Mouse (Mus musculus) lung, embryonic 15.5 days (tissue): ENCODE results near the gene Rad9a. TPM values are rescaled to one million over a fixed set of nuclear protein-coding genes. Genes with fewer than 3 reads are reported as not detected.
A peak's percentile ranks its signal among the peaks of the same experiment; 100 is the strongest.

Experiments
- ATAC-seq: fragments of 200-750 bp; cut with Nextera tagmentation; 2 replicates; pipeline ENCODE4 v1.8.0; 2017; ENCODE audit warnings: moderate number of reproducible peaks, borderline replicate concordance; ENCODE audit not compliant: low FRiP score, low TSS enrichment; ENCODE audit errors: extremely low read depth
- H3K27ac ChIP-seq: fragments of 300-500 bp; sonication (generic); 2 replicates; pipeline ENCODE4 v1.5.1; 2015; ENCODE audit warnings: moderate library complexity, mild to moderate bottlenecking, inconsistent platforms
- H3K27me3 ChIP-seq: fragments of 300-500 bp; sonication (generic); 2 replicates; pipeline ENCODE4 v1.6.1; 2015; ENCODE audit warnings: inconsistent platforms
- H3K36me3 ChIP-seq: fragments of 300-500 bp; sonication (generic); 2 replicates; pipeline ENCODE4 v1.6.1; 2015; ENCODE audit warnings: inconsistent platforms
- H3K4me1 ChIP-seq: fragments of 300-500 bp; sonication (generic); 2 replicates; pipeline ENCODE4 v1.6.1; 2015; ENCODE audit warnings: inconsistent platforms
- H3K4me2 ChIP-seq: fragments of 300-500 bp; sonication (generic); 2 replicates; pipeline ENCODE4 v1.6.1; 2015; ENCODE audit warnings: inconsistent platforms, mild to moderate bottlenecking, moderate library complexity
- H3K4me3 ChIP-seq: fragments of 300-500 bp; sonication (generic); 2 replicates; pipeline ENCODE4 v1.5.1; 2015; ENCODE audit warnings: mild to moderate bottlenecking, inconsistent platforms
- H3K9ac ChIP-seq: fragments of 300-500 bp; sonication (generic); 2 replicates; pipeline ENCODE4 v1.6.1; 2015; ENCODE audit warnings: inconsistent platforms
- H3K9me3 ChIP-seq: fragments of 300-500 bp; sonication (generic); 2 replicates; pipeline ENCODE4 v1.6.1; 2016; ENCODE audit warnings: inconsistent platforms
- WGBS: fragments of 180-500 bp; shearing (Covaris S2); methylation state at CpG from one replicate; pipeline ENCODE4 v1.1.7; 2015; 5-methylcytosine and 5-hydroxymethylcytosine counted together
- polyA plus RNA-seq: library from polyadenylated mRNA; unstranded; fragments of >200 nt; fragmentation: Nextera tagmentation; extraction: Ambion mirVana; gene quantifications from 2 replicates; pipeline ENCODE4 v1.2.1, GENCODE M21; 2015

Rad9a gene
- polyA plus RNA-seq, 1 experiment from 2014 or later, result 34.7 TPM

DNA sequence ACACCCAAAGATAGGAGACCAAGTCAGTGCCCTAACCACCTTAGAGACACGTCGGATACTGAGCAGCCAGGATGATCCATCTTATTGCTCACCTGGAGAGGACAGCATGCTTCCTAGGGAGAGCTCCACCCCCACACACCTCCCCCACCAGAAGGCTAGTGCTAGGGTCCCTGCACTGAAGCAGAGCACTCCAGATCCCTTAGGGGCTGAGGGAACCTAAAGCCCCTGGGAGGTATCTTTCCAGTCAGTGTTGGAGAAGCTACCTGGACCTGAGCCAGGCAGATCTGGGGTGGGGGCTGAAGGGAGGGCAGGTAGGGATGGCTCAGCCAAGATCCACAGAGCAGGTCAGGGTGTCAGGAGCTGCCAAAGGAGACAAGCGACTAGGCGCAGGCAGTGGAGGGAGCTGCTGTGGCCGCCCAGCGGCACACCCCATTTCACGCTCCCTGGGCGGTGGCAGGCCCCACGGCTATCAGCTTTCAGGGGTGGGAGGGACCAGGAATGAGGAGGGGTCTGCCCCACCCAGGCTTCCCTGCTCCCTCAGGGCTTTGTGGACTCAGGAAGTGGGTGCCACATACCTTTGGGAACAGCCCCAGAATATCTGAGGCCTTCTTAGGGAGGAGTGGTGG, 28.1 kb upstream of the Rad9a start:
- WGBS, result 31% methylated on average over 9 of the region's 9 CpGs
- peaks cover 25% of the 10 kb centered on the region for H3K4me1 ChIP-seq
- ATAC-seq, result no peak; the same call in 1 of the 2 replicates
- H3K27me3 ChIP-seq, result peaks cover 14% of the 10 kb centered on the region; the same call in 1 of the 2 replicates
- H3K9me3 ChIP-seq, result no peaks in the 10 kb centered on the region
- H3K27ac ChIP-seq, result no peak overlapping the region
- H3K36me3 ChIP-seq, result no peaks in the 10 kb centered on the region
- no peak overlapping the region for H3K9ac ChIP-seq
- H3K4me3 ChIP-seq, result no peak overlapping the region
- no peak overlapping the region for H3K4me2 ChIP-seq

DNA sequence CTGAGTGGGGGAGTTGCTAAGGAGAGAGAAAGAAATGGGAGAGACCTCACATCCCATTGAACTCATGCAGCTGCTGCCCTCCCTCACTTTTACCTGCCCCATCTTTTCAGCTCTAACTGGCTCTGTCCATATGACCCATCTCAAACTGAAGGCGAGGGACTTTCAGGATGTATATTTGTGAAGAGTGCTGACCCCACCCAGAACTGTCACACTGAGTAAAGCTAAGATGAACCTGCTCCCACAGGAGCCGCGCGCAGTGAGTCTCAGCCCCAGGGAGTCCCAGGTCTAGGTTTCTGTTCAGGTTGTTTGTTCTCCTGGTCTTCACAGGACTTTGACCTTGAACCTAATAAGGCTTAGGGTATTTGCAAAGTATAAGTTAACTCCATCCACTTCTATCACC, 27.4 kb upstream of the Rad9a start:
- H3K27ac ChIP-seq, result no peak overlapping the region

DNA sequence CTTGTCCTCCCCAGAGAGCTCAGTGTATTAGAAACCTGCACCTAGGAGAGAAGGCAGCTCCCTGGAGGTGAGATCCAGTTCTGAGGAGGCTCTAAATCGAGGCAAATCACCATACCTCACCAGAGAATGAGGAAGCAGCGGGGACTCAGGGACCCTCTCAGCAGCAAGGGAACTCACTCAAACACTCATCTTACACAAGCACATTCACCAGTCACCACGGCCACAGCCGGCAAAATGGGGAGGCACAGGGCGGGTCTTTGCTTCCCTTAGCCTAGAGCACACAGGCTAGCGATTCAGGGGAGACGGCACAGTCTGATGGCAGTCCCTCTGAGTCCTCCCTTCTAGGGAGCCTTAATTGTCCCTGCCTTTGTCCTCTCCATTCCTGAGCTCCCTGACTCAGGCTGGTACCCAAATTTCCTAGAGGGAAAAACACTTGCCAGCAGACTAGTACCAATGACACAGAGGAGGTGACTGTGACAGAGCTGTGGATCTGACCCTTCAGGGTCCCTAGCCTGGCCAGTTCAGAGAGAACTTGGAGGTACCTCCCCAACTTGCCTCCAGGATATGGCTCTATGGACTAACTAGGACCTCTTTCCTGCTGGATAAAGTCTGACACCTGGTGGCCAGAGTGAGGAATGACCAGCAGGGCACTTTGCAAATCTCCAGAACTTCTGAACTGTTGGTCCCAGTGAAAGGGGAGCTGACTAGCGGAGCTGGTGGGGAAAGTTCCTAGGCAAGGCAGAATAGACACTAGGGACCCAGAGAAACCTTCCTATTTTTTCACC, 26.6 kb upstream of the Rad9a start:
- peaks cover 25% of the 10 kb centered on the region for H3K4me1 ChIP-seq
- no peaks in the 10 kb centered on the region for H3K36me3 ChIP-seq
- ATAC-seq, result no peak
- no peak overlapping the region for H3K9ac ChIP-seq
- no peaks in the 10 kb centered on the region for H3K9me3 ChIP-seq
- peaks cover 14% of the 10 kb centered on the region; the same call in 1 of the 2 replicates for H3K27me3 ChIP-seq
- WGBS, result 9% methylated on average over 8 of the region's 8 CpGs
- H3K27ac ChIP-seq, result 0 out of 2 replicates have a peak overlapping the region, but pooled peaks have one; percentile 18
- no peak overlapping the region for H3K4me2 ChIP-seq
- no peak overlapping the region for H3K4me3 ChIP-seq

More for the DNA sequence above, 27.4 kb upstream of the Rad9a start:
- H3K4me3 ChIP-seq, result no peak overlapping the region
- H3K9me3 ChIP-seq, result no peaks in the 10 kb centered on the region
- H3K9ac ChIP-seq, result no peak overlapping the region
- peaks cover 14% of the 10 kb centered on the region; the same call in 1 of the 2 replicates for H3K27me3 ChIP-seq
- H3K36me3 ChIP-seq, result no peaks in the 10 kb centered on the region
- 64% methylated on average over 4 of the region's 4 CpGs for WGBS
- no peak overlapping the region for H3K4me2 ChIP-seq
- no peak for ATAC-seq
- peaks cover 25% of the 10 kb centered on the region for H3K4me1 ChIP-seq

DNA sequence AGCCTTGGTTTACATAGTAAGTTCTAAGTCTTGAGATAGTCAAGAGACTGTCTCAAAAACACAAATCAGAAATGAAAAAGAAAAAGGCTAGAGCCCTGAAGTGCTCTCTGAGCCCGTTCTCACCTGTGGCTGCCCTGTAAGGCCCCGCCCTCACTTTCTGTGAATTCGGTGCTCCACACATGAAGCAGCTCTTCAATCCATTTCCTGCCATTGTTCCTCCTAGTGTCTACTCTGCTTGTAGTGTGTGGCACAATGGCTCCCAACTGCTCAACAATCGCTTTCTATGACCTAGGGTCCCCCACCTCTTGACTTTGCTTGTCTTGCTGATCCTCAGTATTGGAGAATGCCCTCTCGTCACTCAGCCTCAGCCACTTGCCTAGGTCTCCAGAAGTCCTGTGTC, 26.0 kb upstream of the Rad9a start:
- H3K4me2 ChIP-seq, result no peak overlapping the region
- WGBS, result 57% methylated on average over 5 of the region's 5 CpGs
- H3K4me1 ChIP-seq, result peaks cover 23% of the 10 kb centered on the region
- H3K36me3 ChIP-seq, result no peaks in the 10 kb centered on the region
- no peaks in the 10 kb centered on the region for H3K9me3 ChIP-seq
- H3K27me3 ChIP-seq, result peaks cover 14% of the 10 kb centered on the region; the same call in 1 of the 2 replicates
- 0 out of 2 replicates have a peak overlapping the region, but pooled peaks have one; percentile 18 for H3K27ac ChIP-seq
- ATAC-seq, result no peak
- H3K4me3 ChIP-seq, result no peak overlapping the region
- no peak overlapping the region for H3K9ac ChIP-seq

DNA sequence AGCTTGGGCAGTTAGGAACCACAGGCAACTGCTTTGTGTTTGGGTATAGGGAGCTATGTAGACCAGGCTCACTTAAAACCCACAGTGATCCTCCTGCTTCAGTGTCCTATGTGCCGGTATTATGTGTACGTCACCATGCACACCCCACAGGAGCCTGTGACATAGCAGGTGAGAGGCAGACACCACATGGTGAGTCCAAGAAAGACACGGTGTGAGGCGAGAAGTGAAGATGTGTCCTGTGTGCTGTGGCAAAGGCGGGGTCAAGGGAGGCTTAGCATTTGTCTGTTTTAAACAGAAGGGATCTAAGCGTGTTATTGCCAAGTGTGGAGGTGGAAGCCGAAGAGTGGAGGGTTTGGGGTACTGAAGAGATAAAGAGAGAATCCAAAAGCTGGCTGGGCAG, 25.3 kb upstream of the Rad9a start:
- Histone ChIP-seq H3K27ac (no peak overlapping the region), H3K9me3 (no peaks in the 10 kb centered on the region), H3K4me2 (no peak overlapping the region), H3K4me1 (peaks cover 26% of the 10 kb centered on the region), H3K4me3 (no peak overlapping the region), H3K36me3 (no peaks in the 10 kb centered on the region), H3K9ac (no peak overlapping the region), H3K27me3 (peaks cover 14% of the 10 kb centered on the region; the same call in 1 of the 2 replicates)
- no peak for ATAC-seq
- whole genome bisulfite sequencing, result 83% methylated on average over 7 of the region's 7 CpGs

DNA sequence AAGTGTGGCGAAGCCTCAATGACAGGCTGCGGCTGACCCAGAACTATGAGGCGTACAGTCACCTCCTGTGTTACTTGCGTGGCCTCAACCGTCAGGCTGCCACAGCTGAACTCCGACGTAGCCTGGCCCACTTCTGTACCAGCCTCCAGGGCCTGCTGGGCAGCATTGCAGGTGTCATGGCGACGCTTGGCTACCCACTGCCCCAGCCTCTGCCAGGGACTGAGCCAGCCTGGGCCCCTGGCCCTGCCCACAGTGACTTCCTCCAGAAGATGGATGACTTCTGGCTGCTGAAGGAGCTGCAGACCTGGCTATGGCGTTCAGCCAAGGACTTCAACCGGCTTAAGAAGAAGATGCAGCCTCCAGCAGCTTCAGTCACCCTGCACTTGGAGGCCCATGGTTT, 20.7 kb upstream of the Rad9a start:
- 55% methylated on average over 11 of the region's 11 CpGs for WGBS
- Histone ChIP-seq H3K4me3 (no peak overlapping the region), H3K27ac (0 out of 2 replicates have a peak overlapping the region, but pooled peaks have one; percentile 58), H3K4me1 (peaks cover 43% of the 10 kb centered on the region), H3K27me3 (no peaks in the 10 kb centered on the region), H3K36me3 (no peaks in the 10 kb centered on the region), H3K9me3 (no peaks in the 10 kb centered on the region), H3K4me2 (no peak overlapping the region), H3K9ac (no peak overlapping the region)
- ATAC-seq, result no peak

DNA sequence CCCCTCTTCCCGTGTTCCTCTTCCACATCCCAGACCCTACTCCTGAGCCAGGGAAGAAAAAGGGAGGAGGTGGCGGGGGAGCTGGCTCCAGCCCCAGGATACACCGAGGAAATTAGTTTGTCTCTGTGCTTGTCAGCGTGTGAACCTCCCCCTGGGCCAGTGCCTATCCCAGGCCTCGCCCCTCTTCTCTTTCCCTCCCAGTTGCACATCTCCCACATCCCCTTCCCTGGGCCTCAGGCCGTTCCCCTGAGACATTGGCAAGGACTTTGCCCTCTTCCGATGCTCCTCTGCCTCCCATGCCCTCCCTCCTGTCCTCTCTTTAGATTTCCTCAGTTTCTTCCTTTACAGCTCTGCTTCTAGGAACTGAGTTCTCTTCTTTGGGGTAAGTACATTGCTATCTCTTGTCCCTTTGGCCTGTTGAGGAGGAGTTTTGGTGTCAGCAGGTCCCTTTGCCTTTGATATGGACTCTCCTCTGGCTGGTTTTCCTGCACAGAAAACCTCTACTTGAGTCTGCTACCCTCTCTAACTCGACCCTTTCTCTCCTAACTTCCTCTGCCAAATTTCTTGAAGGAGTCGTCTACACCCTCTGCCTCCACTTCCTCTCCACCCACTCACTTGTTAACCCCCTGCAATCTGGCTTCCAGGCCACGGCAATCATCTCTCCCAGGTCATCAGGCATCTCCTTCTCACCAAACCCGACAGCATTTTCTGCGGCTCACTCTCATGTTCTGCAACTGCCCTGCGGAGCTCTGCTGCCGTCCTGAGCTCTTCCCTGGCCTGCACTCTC, 19.7 kb upstream of the Rad9a start:
- 25% methylated on average over 14 of the region's 14 CpGs for WGBS
- H3K9me3 ChIP-seq, result no peaks in the 10 kb centered on the region
- H3K9ac ChIP-seq, result no peak overlapping the region; the same call in 1 of the 2 replicates
- no peaks in the 10 kb centered on the region for H3K36me3 ChIP-seq
- no peaks in the 10 kb centered on the region for H3K27me3 ChIP-seq
- peak overlapping the region; percentile 58 for H3K27ac ChIP-seq
- H3K4me1 ChIP-seq, result peaks cover 52% of the 10 kb centered on the region
- no peak overlapping the region for H3K4me3 ChIP-seq
- H3K4me2 ChIP-seq, result peak overlapping the region; percentile 25
- ATAC-seq, result peak; percentile 32; the same call in 1 of the 2 replicates

DNA sequence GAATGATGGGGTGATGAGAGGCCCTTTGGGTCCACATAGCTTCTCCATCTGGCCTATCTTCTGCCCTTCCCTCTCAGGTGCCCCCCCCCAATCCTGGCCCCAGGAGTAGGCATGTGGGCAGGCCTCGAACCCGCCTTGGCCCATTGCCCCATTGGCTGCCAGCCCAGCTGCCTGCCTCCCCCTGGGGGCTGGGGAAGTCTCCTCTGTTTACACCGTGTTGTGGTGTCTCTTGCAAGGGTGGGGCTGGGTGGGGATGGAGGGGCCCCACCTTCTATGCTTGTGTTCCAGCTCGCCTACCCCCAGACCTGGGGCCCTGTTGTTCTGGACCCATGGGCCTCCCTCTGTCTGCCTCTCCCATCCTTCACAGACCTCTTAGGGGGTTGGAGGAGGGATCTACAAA, 19.0 kb upstream of the Rad9a start:
- Histone ChIP-seq H3K9ac (no peak overlapping the region), H3K27ac (peak overlapping the region; percentile 58), H3K27me3 (no peaks in the 10 kb centered on the region), H3K36me3 (no peaks in the 10 kb centered on the region), H3K4me1 (peaks cover 60% of the 10 kb centered on the region), H3K4me2 (peak overlapping the region; percentile 25), H3K4me3 (no peak overlapping the region), H3K9me3 (no peaks in the 10 kb centered on the region)
- 0 out of 2 replicates have a peak, but pooled peaks have one; percentile 6 for ATAC-seq
- WGBS, result 43% methylated on average over 4 of the region's 4 CpGs

DNA sequence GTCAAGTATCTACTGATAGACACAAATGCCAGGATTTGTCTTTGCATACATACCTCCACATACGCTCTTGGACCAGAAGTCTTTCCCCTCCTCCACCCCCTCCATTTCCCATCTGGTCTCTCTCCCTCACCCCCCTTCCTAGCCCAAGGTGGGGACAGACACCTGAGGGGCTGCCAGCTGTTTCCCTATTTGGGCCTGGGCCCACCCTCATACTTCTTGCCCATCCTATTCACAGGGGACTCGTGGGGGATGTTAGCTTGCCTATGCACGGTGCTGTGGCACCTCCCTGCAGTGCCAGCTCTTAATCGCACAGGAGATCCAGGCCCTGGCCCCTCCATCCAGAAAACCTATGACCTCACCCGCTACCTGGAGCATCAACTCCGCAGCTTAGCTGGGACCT, 18.5 kb upstream of the Rad9a start:
- Histone ChIP-seq H3K9me3 (no peaks in the 10 kb centered on the region), H3K4me1 (peaks cover 62% of the 10 kb centered on the region), H3K4me2 (peak overlapping the region; percentile 25; the same call in 1 of the 2 replicates), H3K27ac (peak overlapping the region; percentile 58; the same call in 1 of the 2 replicates), H3K27me3 (no peaks in the 10 kb centered on the region), H3K9ac (no peak overlapping the region), H3K4me3 (no peak overlapping the region), H3K36me3 (no peaks in the 10 kb centered on the region)
- ATAC-seq, result no peak
- WGBS, result 83% methylated on average over 6 of the region's 6 CpGs

DNA sequence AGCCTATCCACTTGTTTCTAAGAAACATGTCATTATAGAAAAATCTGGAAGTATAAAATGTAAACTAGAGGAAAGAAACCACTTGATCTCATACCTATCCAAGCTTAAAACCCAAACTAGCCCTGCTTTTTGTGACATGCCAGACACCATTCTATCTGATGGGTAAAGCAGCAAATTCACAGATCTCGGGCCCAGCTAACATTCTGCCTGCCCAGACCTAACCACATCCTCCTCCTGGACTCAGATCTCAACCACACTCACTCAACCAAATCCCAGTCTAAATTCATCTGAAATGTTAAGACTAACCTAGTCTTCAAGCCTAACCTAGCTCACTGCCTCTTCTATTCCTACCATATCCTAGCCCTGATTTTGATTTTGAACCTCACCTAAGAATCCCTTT, 17.3 kb upstream of the Rad9a start:
- no peak overlapping the region for H3K4me3 ChIP-seq
- no peak overlapping the region for H3K4me2 ChIP-seq
- no peak for ATAC-seq
- no peaks in the 10 kb centered on the region for H3K27me3 ChIP-seq
- H3K4me1 ChIP-seq, result peaks cover 65% of the 10 kb centered on the region
- no peak overlapping the region for H3K27ac ChIP-seq
- H3K9me3 ChIP-seq, result no peaks in the 10 kb centered on the region
- 77% methylated on average over 1 of the region's 1 CpGs for WGBS
- no peak overlapping the region for H3K9ac ChIP-seq
- H3K36me3 ChIP-seq, result no peaks in the 10 kb centered on the region

DNA sequence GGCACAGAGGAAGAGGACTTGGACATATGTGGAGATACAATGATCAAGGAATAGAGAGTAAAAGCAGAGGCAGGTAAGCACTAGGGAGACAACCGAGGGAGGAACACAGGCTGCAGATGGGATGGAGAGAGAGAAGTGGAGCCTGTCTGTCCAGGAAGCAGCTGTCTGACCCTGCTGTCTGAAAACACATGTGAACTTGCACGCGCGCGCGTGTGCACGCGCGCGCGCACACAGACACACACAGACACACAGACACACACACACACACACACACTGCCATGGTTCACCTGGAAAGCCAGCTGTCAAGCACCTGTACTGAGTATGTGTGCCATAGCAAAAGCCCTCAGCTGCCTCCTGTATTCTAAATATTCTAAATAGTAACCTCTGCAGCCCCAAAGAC, 16.8 kb upstream of the Rad9a start:
- H3K9ac ChIP-seq, result no peak overlapping the region
- no peaks in the 10 kb centered on the region for H3K36me3 ChIP-seq
- H3K9me3 ChIP-seq, result no peaks in the 10 kb centered on the region
- no peak for ATAC-seq
- H3K4me1 ChIP-seq, result peaks cover 69% of the 10 kb centered on the region
- 86% methylated on average over 11 of the region's 11 CpGs for WGBS
- no peak overlapping the region for H3K4me2 ChIP-seq
- no peak overlapping the region for H3K27ac ChIP-seq
- H3K4me3 ChIP-seq, result no peak overlapping the region
- H3K27me3 ChIP-seq, result no peaks in the 10 kb centered on the region
